Mouse (Mus musculus): Measurements from ENCODE around the gene Prrg3.

DNA sequence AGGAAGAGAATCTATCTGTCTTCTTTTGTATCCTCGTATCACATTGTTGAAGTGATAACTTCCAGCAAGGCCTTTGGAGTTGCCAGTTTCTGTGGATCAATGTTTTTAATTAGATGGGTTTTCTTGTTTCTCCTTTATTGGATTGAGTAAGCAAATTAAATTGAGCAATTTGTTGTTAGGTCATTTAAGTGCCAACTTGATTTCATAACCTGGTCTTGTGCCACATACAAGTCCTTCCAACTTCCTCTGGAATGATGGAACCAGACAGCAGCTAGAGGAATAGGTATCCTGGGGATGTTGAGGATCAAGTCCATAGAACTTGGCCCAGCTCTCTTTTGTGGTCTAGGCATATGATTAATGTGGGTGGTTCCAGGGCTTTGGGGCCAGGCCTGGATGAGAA lies 59.8 kb downstream of the Prrg3 start:
- TF ChIP-seq CTCF (IDR thresholded peaks at IDR 0.05; ENCODE audit: low read depth): no peak
- TF ChIP-seq EP300 (IDR thresholded peaks at IDR 0.05; ENCODE audit: low read depth): no peak
